ENCODE assay signal across 15 mouse cellular contexts in the genomic region with DNA sequence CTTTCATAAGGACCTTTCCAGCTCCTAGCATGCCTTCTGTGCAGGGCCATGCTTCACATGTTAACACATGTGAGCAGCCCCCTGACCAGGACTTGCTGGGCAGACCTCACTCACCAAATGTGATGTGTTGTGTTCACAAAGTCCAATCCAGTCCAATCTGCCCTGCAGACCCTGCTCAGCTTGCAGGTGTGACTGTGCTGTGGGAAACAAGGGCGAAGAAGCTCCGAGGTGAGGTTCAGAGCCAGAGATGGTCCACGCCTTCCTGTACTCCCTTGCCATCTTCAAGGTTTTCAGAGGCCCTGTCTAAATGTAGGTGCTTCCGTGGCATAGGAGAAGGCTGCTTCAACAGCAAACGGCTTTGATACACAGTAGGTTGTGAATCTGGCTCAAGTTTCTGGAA. TPM values are rescaled to one million over a fixed set of nuclear protein-coding genes. Genes with fewer than 3 reads are reported as not detected.
DNase-seq lines count a peak whose midpoint lies in the region; ATAC-seq and TF ChIP-seq lines count a peak whose summit lies in the region.
"Had no signal": no experiment of that assay in that cellular context is flagged by ENCODE, and none has a peak within 500 bp of the region (broad histone marks: within the 10 kb centered on the region; RNA-seq: fewer than 3 reads in every experiment).

No protein-coding gene starts in this region.

- peaks cover 58% of the 10 kb centered on the region for H3K4me1 ChIP-seq in heart, embryonic 15.5 days (replicated peaks)
- H3K4me1 ChIP-seq in heart, embryonic 11.5 days (ENCODE audit: control insufficient read depth, insufficient read depth, low read length), result peaks cover 24% of the 10 kb centered on the region
- no peaks in the 10 kb centered on the region for H3K4me1 ChIP-seq in midbrain, embryonic 11.5 days (ENCODE audit: control insufficient read depth, insufficient read depth, low read length)
- H3K4me1 ChIP-seq in midbrain, postnatal 0 days (ENCODE audit: insufficient read depth, low read length), result no peaks in the 10 kb centered on the region
- H3K4me1 ChIP-seq in intestine, embryonic 16.5 days (ENCODE audit: control insufficient read depth, insufficient read depth, low read length), result peaks cover 15% of the 10 kb centered on the region
- H3K4me1 ChIP-seq: midbrain, embryonic 15.5 days had no signal

- H3K9ac ChIP-seq in heart, embryonic 15.5 days, result no peak overlapping the region
- H3K9ac ChIP-seq in heart, embryonic 11.5 days (ENCODE audit: low read depth, low read length), result no peak overlapping the region
- no peak overlapping the region for H3K9ac ChIP-seq in midbrain, embryonic 11.5 days (ENCODE audit: low read length)
- no peak overlapping the region for H3K9ac ChIP-seq in midbrain, postnatal 0 days (replicated peaks; ENCODE audit: low read length, poor library complexity, severe bottlenecking)
- H3K9ac ChIP-seq in intestine, embryonic 16.5 days (ENCODE audit: low read depth, low read length), result no peak overlapping the region
- H3K9ac ChIP-seq: liver, embryonic 15.5 days; midbrain, embryonic 15.5 days had no signal

- WGBS in heart, embryonic 15.5 days, result 83% methylated on average over 5 of the region's 5 CpGs
- WGBS in heart, embryonic 11.5 days (ENCODE audit: insufficient replicate concordance), result 95% methylated on average over 5 of the region's 5 CpGs
- 95% methylated on average over 5 of the region's 5 CpGs for WGBS in midbrain, embryonic 11.5 days
- WGBS in midbrain, postnatal 0 days, result 96% methylated on average over 5 of the region's 5 CpGs
- WGBS in intestine, embryonic 16.5 days, result 93% methylated on average over 5 of the region's 5 CpGs

- no peaks in the 10 kb centered on the region for H3K27me3 ChIP-seq in heart, embryonic 15.5 days
- H3K27me3 ChIP-seq in heart, embryonic 11.5 days (ENCODE audit: control insufficient read depth, insufficient read depth, low read length), result no peaks in the 10 kb centered on the region
- H3K27me3 ChIP-seq in midbrain, embryonic 11.5 days (ENCODE audit: control insufficient read depth, insufficient read depth, low read length), result no peaks in the 10 kb centered on the region
- H3K27me3 ChIP-seq in midbrain, postnatal 0 days (ENCODE audit: insufficient read depth, low read length), result no peaks in the 10 kb centered on the region
- no peaks in the 10 kb centered on the region for H3K27me3 ChIP-seq in intestine, embryonic 16.5 days (replicated peaks; ENCODE audit: control insufficient read depth, insufficient read depth, low read length)
- H3K27me3 ChIP-seq: liver, embryonic 15.5 days; midbrain, embryonic 15.5 days had no signal

- H3K9me3 ChIP-seq in heart, embryonic 15.5 days (replicated peaks), result no peaks in the 10 kb centered on the region
- H3K9me3 ChIP-seq in heart, embryonic 11.5 days (replicated peaks; ENCODE audit: control insufficient read depth, low read length), result no peaks in the 10 kb centered on the region
- H3K9me3 ChIP-seq in midbrain, embryonic 11.5 days (ENCODE audit: control insufficient read depth, low read length), result no peaks in the 10 kb centered on the region
- no peaks in the 10 kb centered on the region for H3K9me3 ChIP-seq in midbrain, postnatal 0 days (ENCODE audit: low read length)
- no peaks in the 10 kb centered on the region for H3K9me3 ChIP-seq in intestine, embryonic 16.5 days (ENCODE audit: control insufficient read depth, low read length)
- H3K9me3 ChIP-seq: liver, embryonic 15.5 days; midbrain, embryonic 15.5 days had no signal

- DNase-seq in layer of hippocampus, adult 2 months (ENCODE audit: low spot score in 2 of 2), result no peak
- DNase-seq in layer of hippocampus, postnatal 14 days (ENCODE audit: low spot score in 2 of 2), result no peak
- peak; percentile 61 for DNase-seq in midbrain, embryonic 11.5 days (ENCODE audit: low spot score, missing footprints)
- no peak for DNase-seq in midbrain, postnatal 0 days (ENCODE audit: low spot score)
- DNase-seq: adrenal gland, postnatal 25 days; cerebellum, adult 9-10 months; gastrocnemius, postnatal 25 days; kidney, adult 8-10 months; right cerebral cortex, postnatal 4 days; thymus, adult 2 months had no signal

- no peak overlapping the region for H3K4me3 ChIP-seq in heart, embryonic 15.5 days
- no peak overlapping the region for H3K4me3 ChIP-seq in heart, embryonic 11.5 days (ENCODE audit: low read depth, low read length)
- H3K4me3 ChIP-seq in layer of hippocampus, adult 2 months, result no peak overlapping the region
- no peak overlapping the region for H3K4me3 ChIP-seq in midbrain, embryonic 11.5 days (ENCODE audit: low read depth, low read length)
- H3K4me3 ChIP-seq in midbrain, postnatal 0 days (ENCODE audit: low read depth, low read length), result no peak overlapping the region
- H3K4me3 ChIP-seq in intestine, embryonic 16.5 days (ENCODE audit: low read length), result no peak overlapping the region
- H3K4me3 ChIP-seq: liver, embryonic 15.5 days; midbrain, embryonic 15.5 days had no signal

- no peaks in the 10 kb centered on the region for H3K36me3 ChIP-seq in heart, embryonic 15.5 days
- no peaks in the 10 kb centered on the region for H3K36me3 ChIP-seq in heart, embryonic 11.5 days (ENCODE audit: control insufficient read depth, insufficient read depth, low read length)
- no peaks in the 10 kb centered on the region for H3K36me3 ChIP-seq in midbrain, embryonic 11.5 days (ENCODE audit: control insufficient read depth, insufficient read depth, low read length)
- no peaks in the 10 kb centered on the region for H3K36me3 ChIP-seq in midbrain, postnatal 0 days (ENCODE audit: insufficient read depth, low read length)
- H3K36me3 ChIP-seq in intestine, embryonic 16.5 days (ENCODE audit: control insufficient read depth, insufficient read depth, low read length), result no peaks in the 10 kb centered on the region
- H3K36me3 ChIP-seq: liver, embryonic 15.5 days; midbrain, embryonic 15.5 days had no signal

- ATAC-seq in heart, embryonic 15.5 days (replicated peaks; ENCODE audit: insufficient number of reproducible peaks, insufficient read depth, low FRiP score, low read depth), result no peak
- ATAC-seq in heart, embryonic 11.5 days (replicated peaks; ENCODE audit: insufficient number of reproducible peaks, low FRiP score, low TSS enrichment), result no peak
- no peak for ATAC-seq in midbrain, embryonic 11.5 days (ENCODE audit: low FRiP score)
- no peak for ATAC-seq in midbrain, postnatal 0 days (ENCODE audit: low FRiP score)
- no peak for ATAC-seq in intestine, embryonic 16.5 days
- ATAC-seq: midbrain, embryonic 15.5 days had no signal

- TF ChIP-seq CTCF in layer of hippocampus, adult 2 months (conservative IDR thresholded peaks at IDR 0.05), result no peak
- no peak for TF ChIP-seq CTCF in midbrain, postnatal 0 days (IDR thresholded peaks at IDR 0.05)

- H3K27ac ChIP-seq in heart, embryonic 15.5 days, result peak overlapping the region; percentile 33; the same call in 1 of the 2 replicates
- no peak overlapping the region for H3K27ac ChIP-seq in heart, embryonic 11.5 days (ENCODE audit: low read depth, low read length)
- peak overlapping the region; percentile 72 for H3K27ac ChIP-seq in layer of hippocampus, adult 2 months
- no peak overlapping the region for H3K27ac ChIP-seq in midbrain, embryonic 11.5 days (ENCODE audit: low read depth, low read length)
- no peak overlapping the region for H3K27ac ChIP-seq in midbrain, postnatal 0 days (ENCODE audit: low read depth, low read length)
- no peak overlapping the region for H3K27ac ChIP-seq in intestine, embryonic 16.5 days (ENCODE audit: low read length)
- H3K27ac ChIP-seq: liver, embryonic 15.5 days; midbrain, embryonic 15.5 days had no signal

- no peak overlapping the region for H3K4me2 ChIP-seq in heart, embryonic 15.5 days
- no peak overlapping the region for H3K4me2 ChIP-seq in heart, embryonic 11.5 days
- H3K4me2 ChIP-seq in midbrain, embryonic 11.5 days, result no peak overlapping the region
- H3K4me2 ChIP-seq in midbrain, postnatal 0 days (ENCODE audit: low read depth, low read length, poor library complexity, severe bottlenecking), result no peak overlapping the region
- H3K4me2 ChIP-seq in intestine, embryonic 16.5 days (ENCODE audit: low read depth, low read length), result no peak overlapping the region
- H3K4me2 ChIP-seq: liver, embryonic 15.5 days; midbrain, embryonic 15.5 days had no signal

RNA-seq across cellular contexts. Expression of a gene that starts 59.3 kb away (rescaled TPM):
- polyA plus RNA-seq in heart, embryonic 15.5 days (2015; fragmentation: Nextera tagmentation; extraction: Ambion mirVana), result 42.7 and 46.4 TPM in 2 replicates
- polyA plus RNA-seq in heart, embryonic 11.5 days (2014; fragmentation: Nextera tagmentation; extraction: Ambion mirVana), result 50.4 and 53.0 TPM in 2 replicates
- 10 to 100 TPM; 41.3 to 45.0 TPM for total RNA-seq in layer of hippocampus, adult 2 months (2021)
- total RNA-seq in layer of hippocampus, postnatal 14 days (2021), result 10 to 100 TPM; 29.7 to 35.7 TPM
- polyA plus RNA-seq in midbrain, embryonic 11.5 days (2014; fragmentation: Nextera tagmentation; extraction: Ambion mirVana), result 95.0 and 103 TPM in 2 replicates
- 18.1 and 21.0 TPM in 2 replicates for total RNA-seq in midbrain, postnatal 0 days (2014; rRNA removed)
- polyA plus RNA-seq in midbrain, postnatal 0 days (2015; fragmentation: Nextera tagmentation; extraction: Ambion mirVana), result 49.7 and 59.9 TPM in 2 replicates
- polyA plus RNA-seq in intestine, embryonic 16.5 days (2015; fragmentation: Nextera tagmentation; extraction: Ambion mirVana), result 41.5 and 51.6 TPM in 2 replicates

RNA-seq across cellular contexts. Expression of a gene that starts 59.8 kb away (rescaled TPM):
- 8.5 and 12.6 TPM in 2 replicates for polyA plus RNA-seq in heart, embryonic 15.5 days (2015; fragmentation: Nextera tagmentation; extraction: Ambion mirVana)
- 5.5 and 6.9 TPM in 2 replicates for polyA plus RNA-seq in heart, embryonic 11.5 days (2014; fragmentation: Nextera tagmentation; extraction: Ambion mirVana)
- total RNA-seq in layer of hippocampus, adult 2 months (2021), result 10 to 100 TPM; 35.6 to 42.0 TPM
- 10 to 100 TPM; 38.0 to 39.5 TPM for total RNA-seq in layer of hippocampus, postnatal 14 days (2021)
- 22.5 and 23.7 TPM in 2 replicates for polyA plus RNA-seq in midbrain, embryonic 11.5 days (2014; fragmentation: Nextera tagmentation; extraction: Ambion mirVana)
- total RNA-seq in midbrain, postnatal 0 days (2014; rRNA removed), result 109 and 112 TPM in 2 replicates
- polyA plus RNA-seq in midbrain, postnatal 0 days (2015; fragmentation: Nextera tagmentation; extraction: Ambion mirVana), result 44.1 and 45.9 TPM in 2 replicates
- 10.0 and 11.4 TPM in 2 replicates for polyA plus RNA-seq in intestine, embryonic 16.5 days (2015; fragmentation: Nextera tagmentation; extraction: Ambion mirVana)

Comparison
In these comparisons a context has a peak if more than half of its experiments do, and no peak if none do; other contexts are left out.
1. H3K27ac ChIP-seq: peak in heart, embryonic 15.5 days (single experiment) and layer of hippocampus, adult 2 months (single experiment); none in heart, embryonic 11.5 days (single experiment), midbrain, embryonic 11.5 days (single experiment), midbrain, postnatal 0 days (single experiment) and intestine, embryonic 16.5 days (single experiment).